Mouse (Mus musculus) hindbrain, embryonic 13.5 days (tissue): ENCODE measurements around the gene B9d1. TPM values are rescaled to one million over a fixed set of nuclear protein-coding genes. Genes with fewer than 3 reads are reported as not detected.

Experiments used
- ATAC-seq: fragments of 200-750 bp; cut with Nextera tagmentation; 2 replicates; pipeline ENCODE4 v1.8.0; 2017; ENCODE audit warnings: moderate TSS enrichment; ENCODE audit not compliant: low FRiP score
- H3K27ac ChIP-seq: fragments of 300-500 bp; sonication (generic); 2 replicates; pipeline ENCODE4 v1.5.1; 2015; ENCODE audit warnings: inconsistent platforms, mild to moderate bottlenecking, moderate library complexity
- H3K27me3 ChIP-seq: fragments of 300-500 bp; sonication (generic); 2 replicates; pipeline ENCODE4 v1.6.1; 2015; ENCODE audit warnings: mild to moderate bottlenecking, inconsistent platforms
- H3K36me3 ChIP-seq: fragments of 300-500 bp; sonication (generic); 2 replicates; pipeline ENCODE4 v1.6.1; 2015; ENCODE audit warnings: mild to moderate bottlenecking, inconsistent platforms
- H3K4me1 ChIP-seq: fragments of 300-500 bp; sonication (generic); replicated peaks from 2 replicates; pipeline ENCODE4 v1.6.1; 2015; ENCODE audit warnings: inconsistent platforms
- H3K4me2 ChIP-seq: fragments of 300-500 bp; sonication (generic); 2 replicates; pipeline ENCODE4 v1.6.1; 2015; ENCODE audit warnings: inconsistent platforms, mild to moderate bottlenecking, moderate library complexity
- H3K4me3 ChIP-seq: fragments of 300-500 bp; sonication (generic); 2 replicates; pipeline ENCODE4 v1.5.1; 2015; ENCODE audit warnings: mild to moderate bottlenecking, inconsistent platforms
- H3K9ac ChIP-seq: fragments of 300-500 bp; sonication (generic); 2 replicates; pipeline ENCODE4 v1.6.1; 2015; ENCODE audit warnings: mild to moderate bottlenecking, inconsistent platforms
- H3K9me3 ChIP-seq: fragments of 300-500 bp; sonication (generic); 2 replicates; pipeline ENCODE4 v1.6.1; 2016; ENCODE audit warnings: inconsistent platforms
- WGBS: fragments of 180-500 bp; shearing (Covaris S2); methylation state at CpG from one replicate; pipeline ENCODE4 v1.1.7; 2015; 5-methylcytosine and 5-hydroxymethylcytosine counted together
- polyA plus RNA-seq: library from polyadenylated mRNA; unstranded; fragments of >200 nt; fragmentation: Nextera tagmentation; extraction: Ambion mirVana; gene quantifications from 2 replicates; pipeline ENCODE4 v1.2.1, GENCODE M21; 2015

The B9d1 gene
- polyA plus RNA-seq, 1 experiment from 2014 or later: 43.4 TPM

DNA sequence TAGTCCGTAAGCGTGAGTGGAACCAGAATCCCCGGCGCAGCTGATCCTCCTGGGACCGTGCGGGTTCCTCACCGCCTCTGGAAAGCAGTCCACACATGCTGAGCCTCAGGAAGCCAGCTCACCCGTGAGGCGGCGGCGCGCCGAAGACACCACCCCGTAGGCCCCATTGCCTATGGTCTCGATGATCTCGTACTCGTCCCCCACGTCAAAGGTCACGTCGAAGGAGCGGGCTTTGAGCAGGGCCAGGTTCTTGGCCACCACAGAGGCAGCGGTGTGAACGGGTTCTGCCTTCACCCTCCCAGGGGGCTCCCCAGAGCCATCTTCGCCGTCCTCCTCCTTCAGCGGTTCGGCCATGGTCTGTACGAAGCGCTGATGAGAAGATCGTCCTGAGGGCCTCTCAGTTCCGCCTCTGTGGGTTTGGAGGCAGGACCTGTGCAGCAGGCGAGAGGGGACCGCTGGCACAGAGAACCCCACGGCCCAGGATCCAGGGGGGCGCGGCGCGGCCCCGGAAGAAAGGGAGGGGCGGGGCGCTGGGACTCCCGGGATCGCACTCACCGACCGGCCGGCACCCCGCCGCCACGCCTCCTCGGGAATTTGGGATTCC lies 11.3 kb upstream of the B9d1 start:
- Histone ChIP-seq H3K4me1 (peaks cover 50% of the 10 kb centered on the region), H3K9ac (peak overlapping the region; percentile 95)

DNA sequence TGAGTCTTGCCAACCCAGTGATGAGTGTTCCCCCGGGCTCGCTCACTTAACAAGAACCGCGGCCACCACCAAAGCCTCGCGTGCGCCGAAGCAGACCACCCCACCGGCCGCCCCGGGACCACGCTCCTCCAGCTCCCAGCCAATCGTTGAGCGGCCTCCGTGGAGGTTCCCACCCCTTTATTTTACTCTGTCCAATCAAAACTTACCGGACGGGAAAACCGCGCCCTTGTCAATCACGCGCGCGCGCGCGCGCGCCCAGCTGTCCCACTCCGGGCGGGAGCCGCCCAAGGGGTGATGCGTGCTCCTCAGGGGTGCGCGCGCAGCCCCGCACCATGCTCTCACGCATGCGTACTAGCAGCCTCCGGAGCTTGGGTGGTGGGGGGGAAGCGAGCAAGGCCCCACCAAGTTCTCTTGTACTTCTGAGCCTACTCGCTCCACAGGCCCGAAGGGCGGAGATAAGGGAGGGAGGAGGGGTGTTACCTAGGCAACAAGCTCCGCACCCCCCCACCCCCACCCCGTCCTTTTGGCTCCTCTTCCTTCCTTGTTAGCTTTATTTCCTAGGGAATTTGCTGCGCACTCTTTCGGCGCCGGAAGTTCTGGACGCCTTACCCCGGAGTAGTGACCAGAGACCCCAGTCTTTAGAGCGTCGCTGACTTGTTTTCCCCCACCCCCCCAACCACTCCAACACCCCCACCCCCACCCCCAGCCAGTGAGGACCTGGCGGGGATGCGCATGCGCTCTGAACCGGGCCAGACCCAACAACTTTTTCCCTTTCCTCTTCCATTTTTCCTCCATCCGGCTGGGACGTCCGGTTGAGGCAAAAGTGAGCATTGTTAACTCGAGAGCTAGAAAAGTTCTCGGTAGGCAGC lies 10.6 kb upstream of the B9d1 start, which contains the start of gene Mapk7:
Gene Mapk7 (minus strand): TSS at position 278 of the 869 bp plus-strand sequence.
- peaks cover 44% of the 10 kb centered on the region for H3K4me1 ChIP-seq
- under 1% methylated on average over 62 of the region's 62 CpGs for WGBS
- no peaks in the 10 kb centered on the region for H3K27me3 ChIP-seq
- H3K4me2 ChIP-seq: peak within 1 kb of the TSS; percentile 79
- H3K4me3 ChIP-seq: peak within 1 kb of the TSS; percentile 91
- no peaks in the 10 kb centered on the region for H3K9me3 ChIP-seq
- peak within 1 kb of the TSS; percentile 95 for H3K9ac ChIP-seq
- peak within 1 kb of the TSS; percentile 94 for H3K27ac ChIP-seq
- peak; percentile 97 for ATAC-seq
- H3K36me3 ChIP-seq: peaks cover 33% of the 10 kb centered on the region

More for the DNA sequence above, 11.3 kb upstream of the B9d1 start:
- peak overlapping the region; percentile 79 for H3K4me2 ChIP-seq
- under 1% methylated on average over 41 of the region's 50 CpGs for WGBS
- ATAC-seq: peak; percentile 78
- peaks cover 41% of the 10 kb centered on the region for H3K36me3 ChIP-seq
- no peaks in the 10 kb centered on the region for H3K27me3 ChIP-seq
- H3K27ac ChIP-seq: peak overlapping the region; percentile 94
- peak overlapping the region; percentile 91 for H3K4me3 ChIP-seq
- H3K9me3 ChIP-seq: no peaks in the 10 kb centered on the region

DNA sequence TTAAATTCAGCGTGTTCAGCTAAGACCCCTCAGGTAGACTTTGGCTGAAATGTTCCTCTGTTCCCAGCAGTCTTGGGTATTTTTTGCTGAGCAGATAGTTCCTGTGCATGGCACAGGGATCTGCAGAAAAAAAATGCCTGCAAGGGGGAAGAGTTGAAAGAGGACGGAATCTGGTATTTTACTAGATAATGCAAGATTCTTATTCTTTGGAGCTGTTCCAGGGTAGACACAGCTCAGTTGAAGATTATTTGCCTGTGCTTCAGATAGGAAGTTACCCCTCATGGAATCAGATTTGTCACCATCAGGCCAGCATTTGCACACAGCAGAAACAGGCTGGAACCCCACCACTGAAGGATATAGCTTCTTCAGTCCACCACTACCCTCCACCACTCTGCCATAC lies 9.4 kb upstream of the B9d1 start:
- Histone ChIP-seq H3K4me3 (no peak overlapping the region), H3K4me1 (peaks cover 33% of the 10 kb centered on the region), H3K9ac (no peak overlapping the region), H3K9me3 (no peaks in the 10 kb centered on the region), H3K27ac (no peak overlapping the region), H3K36me3 (peaks cover 22% of the 10 kb centered on the region), H3K27me3 (no peaks in the 10 kb centered on the region), H3K4me2 (no peak overlapping the region)
- 96% methylated on average over 2 of the region's 2 CpGs for WGBS
- no peak for ATAC-seq

DNA sequence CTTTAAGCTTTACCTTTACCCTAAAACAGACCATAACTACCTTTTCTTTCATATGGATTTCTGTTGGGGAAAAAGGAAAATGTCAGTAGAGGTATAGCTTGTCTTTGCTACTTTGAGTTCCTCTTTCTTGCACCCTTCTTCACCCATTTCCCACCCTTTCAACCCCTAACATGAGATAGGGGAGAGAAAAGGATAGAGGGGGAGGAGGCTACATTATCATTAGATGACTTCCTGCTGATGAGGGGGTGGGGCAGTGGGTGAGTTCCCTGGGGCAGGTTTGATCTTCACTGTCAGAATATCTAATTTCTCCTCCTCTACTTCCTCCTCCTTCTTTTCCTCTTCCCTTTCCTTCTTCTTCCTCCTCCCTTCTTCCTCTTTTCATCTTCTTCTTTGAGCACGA lies 7.5 kb upstream of the B9d1 start:
- Histone ChIP-seq H3K36me3 (0 out of 2 replicates have a peak, but pooled peaks cover 3% of the 10 kb centered on the region), H3K27ac (no peak overlapping the region), H3K9ac (no peak overlapping the region), H3K4me2 (no peak overlapping the region), H3K4me3 (no peak overlapping the region), H3K27me3 (no peaks in the 10 kb centered on the region), H3K4me1 (peaks cover 15% of the 10 kb centered on the region), H3K9me3 (no peaks in the 10 kb centered on the region)
- no peak for ATAC-seq
- 88% methylated on average over 1 of the region's 1 CpGs for WGBS

DNA sequence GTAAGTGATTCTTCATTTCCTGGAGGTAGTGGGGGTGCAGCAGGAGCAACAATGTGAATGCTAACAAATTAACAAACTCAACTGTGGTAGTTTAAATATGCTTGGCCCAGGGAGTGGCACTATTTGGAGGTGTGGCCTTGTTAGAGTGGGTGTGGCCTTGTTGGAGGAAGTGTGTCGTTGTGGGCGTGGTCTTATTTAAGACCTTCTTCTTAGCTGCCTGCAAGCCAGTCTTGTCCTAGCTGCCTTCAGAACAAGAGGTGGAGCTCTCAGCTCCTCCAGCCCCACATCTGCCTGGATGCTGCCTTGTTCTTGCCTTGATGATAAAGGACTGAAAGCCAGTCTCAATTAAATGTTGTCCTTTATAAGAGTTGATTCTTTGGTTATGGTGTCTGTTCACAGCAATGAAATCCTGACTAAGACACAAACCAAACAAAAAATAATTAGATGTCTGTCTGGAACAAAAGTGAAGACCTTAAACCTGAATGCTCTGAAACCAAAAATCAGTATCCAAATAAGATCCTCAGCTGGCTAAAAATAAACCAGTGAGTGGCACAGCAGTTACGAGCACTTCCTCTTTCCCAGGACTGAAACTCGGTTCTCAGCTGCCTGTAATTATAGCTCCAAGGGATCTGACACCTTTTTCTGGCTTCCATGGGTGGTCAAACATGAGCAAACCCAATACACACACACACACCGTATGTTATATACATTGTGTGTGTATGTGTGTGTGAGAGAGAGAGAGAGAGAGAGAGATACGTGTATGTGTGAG lies 6.0 kb upstream of the B9d1 start:
- H3K9me3 ChIP-seq: no peaks in the 10 kb centered on the region
- ATAC-seq: no peak
- no peak overlapping the region for H3K27ac ChIP-seq
- H3K27me3 ChIP-seq: no peaks in the 10 kb centered on the region
- H3K4me2 ChIP-seq: no peak overlapping the region
- 82% methylated on average over 6 of the region's 6 CpGs for WGBS
- no peak overlapping the region for H3K4me3 ChIP-seq
- H3K4me1 ChIP-seq: peaks cover 10% of the 10 kb centered on the region; the same call in 1 of the 2 replicates
- no peak overlapping the region for H3K9ac ChIP-seq
- H3K36me3 ChIP-seq: no peaks in the 10 kb centered on the region

DNA sequence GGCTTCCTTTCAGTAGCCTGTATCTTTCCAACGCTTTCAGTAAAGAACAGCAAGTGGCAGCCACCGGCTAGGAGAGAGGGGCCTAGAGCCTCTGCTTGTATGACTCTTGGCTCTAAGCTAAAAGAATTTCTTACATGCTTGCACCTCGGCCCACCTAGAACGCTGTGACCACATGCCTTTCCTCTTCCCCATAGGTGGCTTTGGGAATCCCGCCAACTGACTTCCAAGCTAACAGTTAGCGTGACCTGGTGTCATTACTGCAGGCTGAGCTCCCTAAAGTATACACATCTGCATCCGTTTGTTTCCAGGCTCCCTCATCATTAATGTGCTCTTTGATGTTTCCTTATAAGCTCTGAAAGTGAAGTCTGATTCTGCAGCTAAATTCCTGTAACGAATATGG lies 1.0 kb upstream of the B9d1 start:
- H3K36me3 ChIP-seq: peaks cover 4% of the 10 kb centered on the region; the same call in 1 of the 2 replicates
- H3K4me2 ChIP-seq: peak overlapping the region; percentile 67
- peak overlapping the region; percentile 80 for H3K9ac ChIP-seq
- H3K27me3 ChIP-seq: no peaks in the 10 kb centered on the region
- H3K4me1 ChIP-seq: peaks cover 26% of the 10 kb centered on the region
- H3K9me3 ChIP-seq: no peaks in the 10 kb centered on the region
- WGBS: 73% methylated on average over 8 of the region's 8 CpGs
- peak overlapping the region; percentile 93 for H3K27ac ChIP-seq
- no peak for ATAC-seq
- H3K4me3 ChIP-seq: peak overlapping the region; percentile 67; the same call in 1 of the 2 replicates

DNA sequence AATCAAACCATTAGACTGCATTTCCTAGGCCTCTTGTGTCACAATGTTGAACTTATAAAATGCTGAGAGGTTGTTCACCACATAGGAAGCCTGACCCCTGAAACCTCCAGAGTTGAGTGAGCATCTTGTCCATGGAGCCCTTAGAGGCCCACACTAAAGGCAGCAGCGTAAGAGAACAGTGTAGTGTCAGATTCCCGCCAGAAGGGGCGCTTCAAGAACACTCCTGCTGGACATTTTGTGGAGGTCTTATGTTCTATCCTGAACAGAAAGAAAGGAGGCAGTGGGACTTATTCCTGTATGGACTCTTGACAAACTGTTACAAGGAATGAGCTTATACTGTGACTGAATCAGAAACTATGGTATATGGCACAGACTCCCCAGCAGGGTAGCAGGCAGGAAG lies 10.0 kb downstream of the B9d1 start:
- Histone ChIP-seq H3K4me2 (no peak overlapping the region), H3K9me3 (no peaks in the 10 kb centered on the region), H3K9ac (no peak overlapping the region), H3K4me1 (no peaks in the 10 kb centered on the region), H3K27ac (no peak overlapping the region), H3K36me3 (peaks cover 69% of the 10 kb centered on the region), H3K27me3 (no peaks in the 10 kb centered on the region), H3K4me3 (no peak overlapping the region)
- ATAC-seq: no peak
- WGBS: 33% methylated on average over 3 of the region's 3 CpGs

DNA sequence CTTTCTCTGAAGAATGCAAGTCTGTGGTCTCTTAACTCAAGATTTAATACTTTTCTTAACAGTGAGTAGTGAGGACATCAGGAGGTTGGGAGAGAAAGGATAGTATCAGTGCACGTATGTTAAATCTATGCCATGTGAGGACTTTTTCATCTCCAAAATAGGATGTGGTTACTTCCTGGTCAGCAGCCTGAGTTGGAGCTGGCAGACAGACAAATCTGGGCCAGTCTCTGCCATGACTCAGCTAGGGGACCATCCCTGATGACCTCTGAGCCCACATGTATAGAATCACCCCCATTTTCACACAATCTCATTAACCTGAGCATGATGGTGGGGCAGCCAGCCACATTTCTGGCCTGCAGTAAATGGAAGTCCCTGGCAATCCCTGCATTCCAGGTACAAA lies 13.0 kb downstream of the B9d1 start:
- Histone ChIP-seq H3K4me1 (no peaks in the 10 kb centered on the region), H3K9ac (no peak overlapping the region), H3K4me3 (no peak overlapping the region), H3K4me2 (no peak overlapping the region), H3K9me3 (no peaks in the 10 kb centered on the region), H3K27ac (no peak overlapping the region), H3K27me3 (no peaks in the 10 kb centered on the region), H3K36me3 (peaks cover 72% of the 10 kb centered on the region)
- no peak for ATAC-seq
- WGBS: 93% methylated on average over 1 of the region's 1 CpGs

DNA sequence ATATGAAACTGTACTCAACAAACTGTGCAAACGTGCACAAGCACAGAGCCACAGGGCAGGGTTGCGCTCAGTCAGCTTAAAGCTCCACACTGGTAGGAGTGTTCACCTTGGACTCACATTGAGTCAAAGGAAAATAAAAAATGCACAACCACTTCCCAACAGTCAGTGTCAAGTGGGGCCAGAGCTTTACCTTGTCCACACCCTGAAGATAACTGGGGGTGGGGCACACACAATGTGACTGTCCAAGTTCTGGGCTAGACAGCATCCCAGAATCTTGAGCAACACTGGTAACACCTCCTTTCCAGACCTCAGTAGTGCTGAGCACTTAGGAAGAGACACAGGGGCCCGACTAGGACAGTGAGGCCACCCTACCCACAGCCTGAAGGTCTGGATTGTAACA lies 13.9 kb downstream of the B9d1 start:
- H3K9ac ChIP-seq: no peak overlapping the region
- no peaks in the 10 kb centered on the region for H3K27me3 ChIP-seq
- H3K36me3 ChIP-seq: peaks cover 71% of the 10 kb centered on the region
- no peak overlapping the region for H3K27ac ChIP-seq
- no peak overlapping the region for H3K4me2 ChIP-seq
- no peak overlapping the region for H3K4me3 ChIP-seq
- no peak for ATAC-seq
- no peaks in the 10 kb centered on the region for H3K9me3 ChIP-seq
- 95% methylated on average over 3 of the region's 3 CpGs for WGBS
- no peaks in the 10 kb centered on the region for H3K4me1 ChIP-seq

DNA sequence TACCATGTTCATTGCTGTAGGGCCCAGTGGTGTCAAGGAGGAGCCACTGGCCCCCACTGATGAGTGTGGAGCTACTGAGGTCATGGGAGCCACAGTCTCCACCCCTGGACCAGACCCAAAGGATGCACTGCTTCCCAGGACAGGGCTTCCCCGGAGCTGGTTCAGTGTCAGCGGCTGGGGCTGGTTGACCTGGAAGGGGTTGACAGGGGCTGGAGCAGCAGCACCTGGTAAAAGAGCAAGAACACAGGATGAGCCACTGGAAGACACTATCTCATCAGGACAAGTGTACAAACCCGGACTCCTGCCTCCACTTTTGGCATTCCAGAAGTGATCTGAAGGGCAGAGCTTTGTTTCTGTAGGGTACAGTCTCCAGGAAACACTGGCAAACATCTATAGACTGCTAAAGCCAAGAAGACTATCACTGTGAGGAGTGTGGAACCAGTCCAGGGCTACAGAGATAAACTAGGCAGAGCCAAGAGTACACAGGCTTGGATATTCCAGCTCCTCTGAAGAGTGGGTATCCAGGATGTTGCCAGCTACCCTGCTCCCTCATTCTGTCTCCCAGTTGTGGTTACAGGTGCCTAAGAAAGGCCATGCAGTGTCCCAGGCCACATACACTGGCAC lies 14.7 kb downstream of the B9d1 start:
- H3K36me3 ChIP-seq: peaks cover 69% of the 10 kb centered on the region
- H3K4me1 ChIP-seq: no peaks in the 10 kb centered on the region
- no peak overlapping the region for H3K9ac ChIP-seq
- H3K9me3 ChIP-seq: no peaks in the 10 kb centered on the region
- no peak for ATAC-seq
- no peaks in the 10 kb centered on the region for H3K27me3 ChIP-seq
- WGBS: 95% methylated on average over 3 of the region's 3 CpGs
- H3K4me2 ChIP-seq: no peak overlapping the region
- no peak overlapping the region for H3K4me3 ChIP-seq
- no peak overlapping the region for H3K27ac ChIP-seq

DNA sequence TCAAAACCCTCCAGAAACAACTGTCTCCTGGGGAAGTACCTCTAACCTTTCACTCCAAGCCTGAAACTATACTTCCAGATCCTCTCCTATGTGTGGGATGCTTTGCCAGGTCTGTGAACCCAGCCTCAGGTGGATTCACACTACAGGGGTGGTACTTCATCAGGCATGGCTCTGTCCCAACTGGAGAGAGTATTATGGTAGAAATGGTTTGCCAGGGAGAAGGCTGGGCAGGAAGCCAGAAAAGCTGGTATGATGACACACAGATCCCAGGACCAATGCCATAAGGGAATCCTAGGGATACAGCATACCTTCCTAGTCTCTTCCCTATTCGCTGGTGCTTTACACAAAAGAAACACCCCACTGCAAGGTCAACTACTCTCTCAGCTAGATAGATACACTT lies 21.9 kb downstream of the B9d1 start:
- Histone ChIP-seq H3K27ac (no peak overlapping the region), H3K4me1 (peaks cover 19% of the 10 kb centered on the region), H3K27me3 (no peaks in the 10 kb centered on the region), H3K4me3 (no peak overlapping the region), H3K9me3 (no peaks in the 10 kb centered on the region), H3K9ac (no peak overlapping the region), H3K36me3 (peaks cover 25% of the 10 kb centered on the region), H3K4me2 (no peak overlapping the region)
- 92% methylated on average over 1 of the region's 1 CpGs for WGBS
- ATAC-seq: no peak

DNA sequence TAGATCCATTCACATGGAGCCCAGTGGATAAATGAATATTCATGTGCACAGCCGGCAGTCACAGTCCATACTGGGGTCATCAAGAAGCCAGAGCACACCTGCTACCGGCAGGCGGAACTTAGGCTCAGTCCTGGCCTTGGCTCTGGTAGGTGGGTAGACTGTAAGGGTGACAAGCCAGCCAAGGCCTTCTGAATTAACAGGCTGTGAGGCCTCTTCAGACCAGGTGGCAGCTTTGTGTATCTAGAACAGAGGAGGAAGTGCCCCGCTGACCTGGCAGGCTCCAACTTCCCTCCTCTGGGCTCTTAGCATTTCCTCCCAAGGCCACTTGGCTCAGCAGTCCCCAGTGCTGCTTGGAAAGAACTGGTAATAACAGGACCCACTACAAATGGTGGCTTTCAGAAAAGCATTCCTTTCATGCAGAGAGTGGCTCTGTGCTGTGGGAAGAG lies 24.3 kb downstream of the B9d1 start:
- no peak overlapping the region for H3K4me2 ChIP-seq
- peak overlapping the region; percentile 36 for H3K27ac ChIP-seq
- no peaks in the 10 kb centered on the region for H3K27me3 ChIP-seq
- H3K9ac ChIP-seq: no peak overlapping the region
- ATAC-seq: peak; percentile 46; the same call in 1 of the 2 replicates
- WGBS: 27% methylated on average over 4 of the region's 4 CpGs
- no peak overlapping the region for H3K4me3 ChIP-seq
- H3K4me1 ChIP-seq: peaks cover 21% of the 10 kb centered on the region
- H3K9me3 ChIP-seq: no peaks in the 10 kb centered on the region
- peaks cover 25% of the 10 kb centered on the region for H3K36me3 ChIP-seq
